Mouse (Mus musculus) spleen, adult 2 months (tissue): ENCODE results near the gene Gm29776.

Experiments
- CTCF ChIP-seq: fragments of 200-500 bp; IDR thresholded peaks from 2 replicates; pipeline ENCODE4 v1.5.1; 2011; ENCODE audit warnings: mild to moderate bottlenecking, inconsistent platforms; ENCODE audit not compliant: insufficient read depth, insufficient read length, insufficient replicate concordance; ENCODE audit errors: extremely low read depth
- POLR2A ChIP-seq: fragments of 200-500 bp; IDR thresholded peaks from 2 replicates; pipeline ENCODE4 v1.6.1; 2011; ENCODE audit warnings: low read depth, low read length, inconsistent platforms

GRCm38 (mm10) chr14:54732206-54732605 lies 33.6 kb upstream of the Gm29776 start:
- TF ChIP-seq CTCF: no peak
- TF ChIP-seq POLR2A: no peak
